Mouse (Mus musculus) thymus, postnatal 36 days (tissue): Measurements from ENCODE around the gene Itga1.

ENCODE experiments used
- DNase-seq, 2 experiments: peaks; one replicate each; pipeline ENCODE4 v3.0.0; 2022; ENCODE audit warnings: mixed read lengths in 2 of 2

Gene Itga1

DNA sequence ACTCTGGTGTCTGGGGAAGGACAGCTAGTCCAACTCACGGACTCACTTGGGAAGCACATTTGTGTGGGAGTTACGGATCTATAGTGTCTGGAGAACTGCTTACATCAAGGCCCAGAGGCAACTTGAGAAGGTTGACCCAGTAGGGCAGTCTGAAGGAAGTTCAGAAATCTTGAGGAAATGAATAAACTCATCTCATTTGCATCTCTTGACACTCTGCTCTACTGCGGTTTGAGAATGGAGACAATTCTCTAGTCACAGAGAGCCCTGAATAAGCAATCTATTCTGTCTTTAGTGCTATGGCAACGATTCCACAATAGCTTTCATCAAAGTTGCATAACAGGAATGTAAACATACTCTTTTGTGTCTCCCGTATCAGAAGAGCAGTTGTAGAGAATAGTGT is 4.8 kb downstream of the Itga1 start:
- no peak for DNase-seq

DNA sequence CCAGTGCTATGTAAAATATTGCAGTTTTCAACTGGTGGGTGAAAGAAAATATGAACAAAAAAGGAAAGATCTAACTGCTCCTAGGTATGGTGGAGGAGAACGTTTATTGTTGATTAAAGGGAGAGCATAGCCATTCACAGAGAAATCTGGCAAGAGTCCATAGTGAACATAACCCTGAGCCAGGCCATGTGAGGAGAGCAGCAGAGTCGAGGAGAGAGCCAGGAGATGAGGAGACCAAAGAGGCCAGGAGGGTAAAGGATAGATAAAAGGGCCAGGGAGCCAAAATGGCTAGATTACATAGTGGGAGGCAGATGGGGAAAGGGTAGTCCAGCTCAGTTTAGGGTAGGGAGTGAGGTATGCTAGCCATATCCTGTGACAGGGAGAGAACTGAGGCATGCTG is 5.5 kb downstream of the Itga1 start:
- DNase-seq: no peak

DNA sequence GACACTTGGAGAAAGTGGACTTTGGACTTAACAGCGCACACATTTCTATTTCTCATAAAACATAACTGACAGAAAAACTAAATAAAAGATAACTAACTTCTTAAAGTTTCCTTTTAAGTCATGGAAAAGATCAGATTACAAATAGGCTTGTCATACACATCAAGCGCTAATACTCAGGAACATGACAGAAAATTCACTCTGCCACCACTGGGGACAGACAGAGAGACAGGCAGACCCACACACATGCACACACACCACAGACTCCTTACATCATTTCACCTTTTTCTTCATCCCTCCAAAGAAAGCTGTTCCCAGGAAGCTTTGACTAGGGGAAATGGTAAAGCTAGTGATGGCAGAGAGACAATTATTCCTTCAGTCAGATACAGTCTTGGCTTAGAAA is 6.4 kb downstream of the Itga1 start:
- no peak for DNase-seq

DNA sequence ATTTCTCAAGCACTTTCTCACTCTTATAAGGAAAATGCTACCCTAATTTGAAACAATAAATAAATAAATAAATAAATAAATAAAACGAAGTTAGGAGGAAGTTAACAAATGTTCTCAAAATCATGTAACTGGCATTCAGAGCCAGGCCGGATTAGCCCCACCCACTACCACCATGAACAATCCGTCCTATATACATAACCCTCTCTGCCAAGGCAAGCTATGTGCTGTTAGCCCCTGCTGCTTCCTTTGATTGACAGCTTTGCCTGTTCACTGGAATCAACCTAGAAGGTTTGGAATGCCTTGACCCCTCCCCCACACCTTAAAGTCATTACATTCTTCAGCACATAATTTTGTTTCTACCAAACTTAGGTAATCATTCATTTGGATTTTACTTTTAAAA is 10.3 kb downstream of the Itga1 start:
- DNase-seq: no peak

DNA sequence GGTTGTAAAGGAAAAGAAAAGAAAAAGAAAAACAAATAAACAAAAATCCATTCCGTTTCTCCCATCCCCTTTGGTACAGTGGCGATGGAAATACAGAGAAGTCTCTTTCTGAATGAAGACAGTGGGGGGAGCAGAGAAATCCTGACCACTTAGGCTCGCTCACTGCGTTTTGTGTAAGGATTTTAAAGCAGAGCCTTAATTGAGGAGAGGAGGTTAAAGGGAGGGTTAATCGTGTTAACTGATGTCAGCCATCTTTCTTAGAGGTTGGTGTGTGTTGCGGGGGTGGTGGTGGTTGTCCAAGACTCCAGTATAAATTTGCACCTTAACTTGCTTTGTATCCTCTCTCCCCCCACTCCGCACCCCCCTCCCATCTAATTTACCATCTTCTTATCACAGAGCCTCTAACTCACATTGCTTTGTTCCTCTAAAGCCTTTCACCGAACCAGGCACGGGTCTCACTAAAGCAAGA is 10.8 kb downstream of the Itga1 start:
- no peak for DNase-seq

DNA sequence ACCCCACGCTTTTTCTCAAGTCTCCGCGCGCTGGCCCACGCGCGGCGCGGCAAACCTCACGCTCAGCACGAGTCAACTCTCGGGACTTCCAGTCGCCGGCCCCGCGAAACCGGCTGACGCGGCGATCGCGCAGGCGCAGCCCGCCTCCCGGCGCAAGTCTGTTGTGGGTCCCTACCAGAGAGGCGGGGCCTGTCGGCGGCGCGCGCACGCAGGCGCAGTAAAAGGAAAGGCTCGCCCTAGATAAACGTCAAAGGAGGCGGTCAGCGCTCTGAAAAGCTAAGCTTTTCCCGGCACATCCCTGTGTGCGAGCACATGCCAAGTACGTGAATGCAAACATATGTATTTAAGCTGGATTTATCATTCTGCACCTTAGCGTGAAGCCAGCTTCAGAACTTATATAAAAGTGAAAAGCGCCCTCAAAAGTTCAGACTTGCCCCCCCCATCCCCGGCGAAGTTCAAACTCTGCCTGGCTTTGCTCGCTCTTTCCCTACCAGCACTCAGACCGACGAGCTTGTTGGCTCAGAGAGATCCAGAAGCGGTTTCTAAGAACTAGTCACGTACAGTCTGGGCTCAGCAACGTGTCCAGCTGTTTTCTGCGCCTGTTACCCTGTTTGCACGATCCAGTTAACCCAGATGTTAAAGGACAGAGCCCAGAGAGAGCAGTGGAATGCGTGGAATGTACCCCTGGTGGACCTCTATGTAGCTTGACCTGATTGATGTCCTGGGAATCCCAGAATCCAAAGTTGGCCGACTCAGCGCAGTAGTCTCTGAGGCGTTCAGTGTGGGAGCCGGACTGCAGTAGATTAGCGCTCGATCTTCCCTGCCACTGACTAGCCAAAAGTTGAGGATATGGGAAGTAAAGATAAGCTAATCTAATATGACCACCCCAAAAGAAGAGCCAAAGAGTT is 11.4 kb downstream of the Itga1 start, which contains the start of gene Pelo:
Pelo (minus strand) TSS at position 118 of the 908 bp plus-strand sequence.
- peak; percentile 94 to 95 for DNase-seq

DNA sequence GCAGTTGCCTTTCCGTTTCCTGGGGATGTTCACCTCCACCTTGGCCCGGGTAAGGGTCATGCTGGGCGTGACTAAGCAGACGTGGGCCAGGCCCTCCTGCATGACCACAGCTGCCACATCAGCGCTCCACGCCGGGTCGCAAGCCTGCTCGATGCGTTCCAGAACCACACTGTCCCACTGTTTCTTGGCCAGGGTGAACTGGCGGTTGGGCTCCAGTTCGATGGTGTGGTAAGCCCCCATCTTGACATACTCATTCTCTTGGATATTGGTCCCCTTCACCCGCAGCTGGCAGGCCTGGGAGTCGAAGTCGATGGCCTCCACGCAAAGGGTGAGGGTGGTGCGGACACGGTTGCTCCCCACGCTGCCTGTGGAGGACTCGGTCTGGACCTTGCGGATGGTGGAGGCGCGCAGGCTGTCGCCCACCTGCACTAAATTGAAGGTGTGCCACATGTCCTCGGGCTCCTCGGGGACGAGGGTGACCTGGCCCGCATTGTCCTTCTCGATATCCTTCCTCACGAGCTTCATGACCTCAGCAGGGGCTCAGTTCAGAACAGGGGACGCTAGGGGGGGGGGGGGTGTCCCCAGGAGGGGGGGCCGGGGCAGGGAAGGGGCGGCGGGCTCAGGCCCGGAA is 12.3 kb downstream of the Itga1 start:
- peak in 1 of 2 experiments; percentile 48 for DNase-seq

DNA sequence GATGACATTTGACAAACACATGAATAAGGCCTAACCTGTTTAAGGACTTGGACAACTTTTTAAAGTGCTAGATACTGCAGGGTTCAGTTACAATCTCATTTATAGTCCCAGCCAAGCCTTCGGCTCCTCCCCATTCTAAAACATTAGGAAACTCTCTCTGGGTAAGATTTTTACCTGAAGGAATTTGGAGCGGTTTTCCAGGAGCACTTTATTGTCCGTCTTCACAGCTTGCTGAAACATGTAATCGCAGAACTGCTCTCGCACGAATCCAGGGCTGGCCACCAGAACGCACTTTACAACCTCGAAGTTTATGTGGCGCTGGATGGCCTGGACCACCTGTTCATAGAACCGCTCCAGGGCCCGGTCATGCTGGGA is 12.8 kb downstream of the Itga1 start:
- DNase-seq: no peak

DNA sequence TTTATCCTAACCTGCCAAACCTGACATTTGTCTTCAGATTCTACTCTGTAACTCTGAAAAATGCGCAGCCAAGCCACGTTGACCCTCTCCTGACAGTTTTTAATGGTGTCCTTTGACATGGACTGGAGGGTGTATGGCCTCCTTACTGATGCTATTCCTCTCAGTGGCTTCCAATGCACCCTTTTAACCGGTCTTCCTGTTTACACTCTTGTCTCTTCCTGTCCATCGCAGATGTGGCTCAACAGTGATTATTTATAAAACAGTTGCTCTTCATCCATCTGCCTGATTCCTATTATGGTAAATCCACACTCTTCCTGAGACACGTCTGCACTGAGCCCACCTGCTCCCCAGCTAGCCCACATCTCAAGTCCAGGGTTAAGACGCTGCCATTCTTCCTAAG is 15.8 kb downstream of the Itga1 start:
- no peak for DNase-seq

DNA sequence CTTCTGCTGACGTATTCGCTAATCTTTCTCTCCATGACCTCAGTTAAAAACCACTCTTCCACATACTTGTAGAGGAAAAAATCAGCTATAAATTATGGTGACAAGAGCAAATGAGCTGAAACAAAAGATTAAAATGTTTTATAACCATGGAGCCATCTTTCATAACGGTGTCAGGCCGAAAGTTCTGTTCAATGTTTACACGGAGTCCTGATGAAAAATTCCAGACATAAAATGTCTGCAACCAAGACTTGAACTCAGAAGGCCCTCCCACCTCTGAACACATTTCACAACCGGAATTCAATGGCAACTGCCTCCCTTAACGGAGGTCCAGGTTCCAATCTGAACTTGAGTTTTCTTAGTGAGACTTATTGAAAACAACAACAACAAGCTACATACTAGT is 19.4 kb downstream of the Itga1 start:
- DNase-seq: no peak

DNA sequence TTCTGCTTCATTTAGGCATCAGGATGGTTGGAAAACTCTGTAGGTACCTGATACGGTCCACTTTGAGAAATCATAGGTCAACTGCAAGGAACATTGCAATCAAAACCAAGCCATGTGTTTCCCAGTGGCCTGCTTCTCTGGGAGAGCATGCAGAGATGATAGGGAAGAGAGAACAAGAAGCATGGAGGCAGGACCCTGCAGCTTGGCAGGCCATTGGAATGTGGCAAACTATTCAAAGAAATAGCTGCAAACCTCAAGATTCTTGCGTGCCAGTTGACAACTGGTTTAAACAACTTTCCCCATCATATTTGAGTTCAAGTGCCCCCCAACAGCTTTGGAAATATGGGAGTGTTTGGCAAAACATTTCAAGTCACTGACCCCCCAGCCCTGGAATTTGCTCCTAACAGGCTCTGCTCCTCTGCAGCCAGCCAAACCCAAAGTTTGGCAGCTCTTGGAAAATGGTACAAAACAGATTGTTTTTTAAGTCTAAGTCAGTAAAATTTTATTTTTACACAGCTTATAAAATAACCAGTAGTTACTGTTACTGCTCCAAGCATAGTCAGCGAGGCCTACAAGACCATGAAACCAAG is 21.7 kb downstream of the Itga1 start:
- DNase-seq: no peak

DNA sequence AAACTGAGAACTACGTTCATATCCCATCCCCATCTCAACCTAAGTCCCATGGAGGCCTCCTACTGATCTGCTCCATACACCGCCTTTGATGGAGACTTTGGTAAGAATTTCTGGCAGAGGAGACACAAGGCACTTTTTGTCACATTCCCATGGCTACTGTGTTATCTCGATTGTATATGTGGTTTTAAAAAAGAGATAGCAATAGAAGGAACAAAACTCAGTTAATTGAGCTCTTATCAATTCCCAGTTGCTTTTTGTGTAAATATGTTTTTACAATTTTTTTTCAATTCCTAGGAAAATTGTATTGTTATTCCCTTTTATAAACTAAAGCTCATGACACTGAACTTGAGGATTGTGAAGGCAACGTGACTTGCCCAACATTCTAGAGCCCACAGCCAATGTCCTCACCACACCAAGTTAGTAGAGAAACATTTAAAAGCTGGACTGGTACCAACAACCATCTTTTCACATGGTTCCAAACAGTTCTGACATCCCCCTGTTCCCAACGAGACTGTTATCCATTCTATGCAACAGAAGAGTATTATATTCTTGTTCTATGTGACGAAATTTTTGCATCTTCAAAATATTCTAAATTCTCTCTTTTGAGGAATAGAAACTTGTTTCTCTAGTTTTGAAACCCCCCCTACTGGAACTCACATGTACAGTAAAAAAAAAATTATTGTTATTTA is 22.6 kb downstream of the Itga1 start:
- no peak for DNase-seq

DNA sequence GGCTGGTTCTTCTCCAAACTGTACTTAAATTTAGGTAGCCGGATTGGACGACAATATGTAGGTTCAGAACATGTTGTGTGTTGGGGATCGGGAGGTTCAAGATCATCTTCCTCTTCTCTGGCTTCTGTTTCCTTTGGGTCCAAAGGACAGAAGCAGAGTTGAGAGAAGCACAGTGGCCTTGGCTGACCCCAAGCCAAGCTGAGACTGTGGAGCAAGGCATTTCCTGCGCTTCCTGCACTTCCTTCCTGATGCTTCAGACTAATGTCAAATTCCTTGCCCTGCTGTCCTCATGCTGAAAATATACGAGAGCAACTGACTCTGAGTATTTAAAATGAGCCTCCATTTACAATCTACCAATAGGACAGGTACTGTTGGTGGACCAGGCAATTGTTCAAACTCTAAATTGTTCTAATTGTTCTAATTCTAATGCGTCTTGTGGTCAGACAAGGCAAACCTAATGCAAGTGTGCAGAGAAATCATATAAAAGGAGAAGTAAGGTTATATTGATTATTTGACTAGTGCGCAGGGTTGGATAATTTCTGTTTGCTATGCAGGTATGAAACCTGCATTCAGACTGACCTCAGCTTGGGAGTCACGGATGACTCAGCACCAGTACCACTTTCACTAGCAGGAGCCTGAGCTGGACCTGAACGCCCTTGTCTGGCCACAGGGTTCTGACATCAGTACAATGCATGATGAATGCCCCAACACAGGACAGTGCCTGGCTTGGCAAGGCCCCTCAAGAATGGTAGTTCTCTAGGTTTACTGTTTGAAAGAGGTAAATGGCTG is 24.2 kb downstream of the Itga1 start:
- no peak for DNase-seq

DNA sequence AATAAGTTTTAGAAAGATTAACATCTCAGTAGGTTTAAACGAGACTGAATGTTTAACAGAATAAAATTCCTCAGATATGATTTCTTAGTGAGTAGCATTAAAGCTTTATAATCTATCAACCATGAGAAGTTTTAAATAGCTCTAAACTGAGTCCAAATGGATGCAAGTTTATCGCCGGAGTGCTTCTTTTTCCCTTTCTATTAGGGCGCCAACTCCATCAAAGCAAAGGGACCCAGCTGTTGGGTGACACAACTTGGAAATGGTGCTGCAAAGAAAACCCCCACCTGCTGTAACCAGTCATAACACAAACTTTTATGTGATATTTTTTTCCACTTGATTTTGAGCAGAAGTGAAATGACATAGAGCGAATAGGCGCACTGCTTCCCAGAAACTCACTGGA is 29.4 kb downstream of the Itga1 start:
- DNase-seq: no peak

DNA sequence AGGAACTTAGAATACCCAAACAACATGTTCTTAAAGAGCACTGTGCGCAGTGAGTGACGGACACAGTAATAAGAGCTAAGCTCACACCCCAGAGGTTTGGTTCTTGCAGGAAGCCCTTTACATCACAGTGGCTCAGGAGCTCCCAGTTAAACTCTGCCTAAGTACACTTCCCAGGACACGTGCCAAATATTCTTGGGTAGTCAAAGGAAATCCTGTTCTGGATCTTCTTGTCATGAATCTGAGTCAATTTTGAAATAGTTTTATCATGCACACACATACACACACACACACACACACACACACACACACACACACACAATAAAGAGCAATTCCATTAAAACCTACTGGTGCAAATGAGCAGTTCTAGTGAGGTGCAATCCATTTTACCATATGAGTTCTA is 30.3 kb downstream of the Itga1 start:
- no peak for DNase-seq

DNA sequence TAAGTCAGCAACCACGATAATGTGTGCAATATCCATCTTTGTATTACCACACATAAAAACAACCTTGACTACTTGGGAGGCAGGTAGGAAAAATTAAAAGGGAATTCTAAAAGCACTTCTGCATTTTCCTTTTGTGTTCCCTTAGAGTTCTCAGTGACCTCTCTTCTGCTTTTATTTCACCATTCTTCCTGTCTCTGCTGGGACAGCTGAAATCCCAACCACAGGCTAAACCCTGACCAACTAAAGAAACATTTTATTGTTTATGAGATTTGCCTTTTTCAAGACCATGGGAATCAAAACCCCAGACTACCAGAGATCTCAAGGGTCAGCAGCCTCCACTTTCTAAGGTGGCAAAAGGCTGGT is 33.8 kb downstream of the Itga1 start:
- no peak for DNase-seq

DNA sequence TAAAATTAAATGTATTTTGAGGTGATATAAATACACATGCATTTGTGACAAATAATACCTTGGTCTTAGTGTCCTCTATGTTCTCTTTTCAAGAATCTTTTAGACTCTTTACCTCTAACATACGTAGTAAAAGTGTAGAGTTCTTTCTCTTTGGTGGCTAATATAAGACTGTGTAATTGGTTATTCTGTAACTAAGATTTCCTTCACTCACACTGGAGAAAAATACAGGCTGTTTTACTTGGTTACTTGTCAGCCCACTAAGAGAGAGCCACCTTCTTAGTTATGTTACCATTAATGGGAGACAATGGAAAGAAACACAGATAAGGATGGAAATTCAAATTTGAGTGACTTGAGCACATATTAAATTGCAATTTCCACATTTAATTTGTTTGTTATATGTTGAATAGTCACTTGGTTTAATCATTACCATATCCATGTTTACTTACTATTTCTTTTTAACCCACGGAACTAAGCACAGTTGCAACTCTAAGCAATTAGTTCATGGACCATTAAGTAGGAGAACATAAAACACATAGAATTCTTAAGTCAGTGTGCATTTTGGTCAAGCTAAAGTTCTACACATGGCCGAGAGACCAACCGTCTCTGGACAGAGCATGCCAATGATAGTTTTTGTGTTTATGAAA is 34.3 kb downstream of the Itga1 start:
- DNase-seq: no peak

DNA sequence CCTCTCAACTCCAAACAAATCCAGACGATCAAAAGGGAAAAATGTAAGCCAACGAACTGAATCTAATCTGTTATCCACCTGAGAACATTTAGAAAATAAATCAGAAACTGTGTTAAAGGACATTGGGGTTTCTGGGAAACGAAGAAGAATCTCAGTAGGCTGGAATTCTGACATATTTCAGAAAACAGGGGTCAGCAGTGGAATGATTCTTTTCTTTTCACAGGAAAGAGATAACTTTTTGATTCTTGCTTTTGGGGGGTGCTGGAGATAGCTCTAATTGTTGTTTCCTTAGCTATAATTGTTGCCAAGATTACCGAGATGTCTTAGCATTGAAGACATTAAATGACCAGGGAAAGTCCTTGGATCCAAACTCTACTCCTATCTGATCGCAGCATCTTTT is 44.2 kb downstream of the Itga1 start:
- no peak for DNase-seq

DNA sequence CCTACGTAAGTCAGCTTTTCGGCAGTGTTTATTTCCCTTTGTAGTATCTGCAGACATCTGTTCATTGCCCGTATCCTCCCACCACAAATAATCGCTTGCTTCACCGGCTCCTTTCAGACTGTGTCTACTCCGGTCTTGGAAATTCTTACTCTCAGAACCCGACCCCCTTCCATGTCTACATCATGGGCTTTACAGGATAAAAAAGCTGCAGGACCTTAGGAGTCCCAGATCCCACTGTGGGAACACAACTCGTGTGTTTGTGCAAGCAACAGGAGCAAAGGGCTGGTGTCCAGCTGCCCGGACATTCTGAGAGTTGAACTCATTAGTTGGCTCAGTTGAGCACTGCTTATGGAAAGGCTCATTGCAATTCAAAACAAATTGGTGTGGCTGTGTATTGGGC is 47.0 kb downstream of the Itga1 start:
- DNase-seq: no peak

DNA sequence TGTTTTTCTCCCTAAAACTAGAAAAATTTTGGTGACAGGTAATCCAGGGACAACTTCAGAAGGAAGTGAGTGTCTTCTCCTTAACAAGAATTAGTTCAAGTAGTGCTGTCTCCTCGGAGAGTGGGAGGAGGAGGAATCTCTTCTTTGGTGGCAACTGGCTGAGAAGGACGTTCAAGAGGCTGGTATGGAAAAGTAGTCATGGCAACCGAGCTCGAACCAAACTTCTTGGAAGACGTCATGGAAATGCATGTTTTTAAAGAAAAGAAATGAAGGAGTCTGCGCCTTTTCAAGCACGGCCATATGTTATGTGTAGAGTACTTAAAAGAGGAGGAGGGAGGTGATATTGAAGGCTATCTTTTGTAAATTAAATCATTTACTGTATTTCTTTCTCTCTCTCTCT is 49.2 kb downstream of the Itga1 start:
- no peak for DNase-seq

DNA sequence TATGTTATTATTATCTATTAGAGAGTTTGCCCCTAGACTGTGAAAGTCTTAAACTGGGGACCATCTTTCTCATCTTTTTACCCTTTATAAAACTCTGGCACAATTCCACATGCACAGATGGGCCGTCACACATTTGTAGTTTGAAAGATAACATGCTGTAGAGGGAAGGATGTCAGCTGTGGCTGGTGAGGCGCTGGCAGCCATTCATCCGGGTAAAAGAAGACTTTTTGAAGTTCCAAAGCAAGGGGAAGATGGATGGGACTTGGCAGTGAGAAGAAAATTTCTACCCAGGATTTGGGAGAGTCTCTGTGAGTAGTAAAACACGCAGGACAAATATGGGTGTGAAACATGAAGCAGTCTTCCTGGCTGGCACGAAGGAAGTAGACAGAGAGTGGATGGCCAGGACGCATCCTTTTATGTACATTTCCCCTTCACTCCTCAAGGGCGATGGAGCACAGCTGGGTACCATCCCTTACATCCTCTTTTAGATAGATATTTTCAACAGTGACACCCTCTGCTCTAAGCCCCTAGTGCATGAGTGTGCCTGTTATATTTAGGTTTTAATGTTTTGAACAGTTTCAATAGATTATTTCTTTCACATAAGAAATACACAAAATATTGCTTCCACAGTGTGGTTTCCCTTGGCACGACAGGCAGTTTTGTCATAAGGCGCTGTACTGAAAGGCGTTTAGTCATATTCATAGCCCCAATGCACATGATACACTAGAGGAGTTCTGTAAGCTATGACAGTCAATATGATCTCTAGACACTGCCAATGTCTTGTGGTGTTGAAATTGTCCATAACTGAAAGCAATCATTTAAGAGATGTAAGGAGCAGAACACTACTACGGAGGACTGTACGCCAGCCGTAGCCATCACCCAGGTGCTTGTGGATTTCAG is 50.9 kb downstream of the Itga1 start:
- no peak for DNase-seq
